Mouse (Mus musculus) adrenal gland, postnatal 25 days (tissue): ENCODE results near the gene Gm49318. TPM values are rescaled to one million over a fixed set of nuclear protein-coding genes. Genes with fewer than 3 reads are reported as not detected.

Experiments used
- DNase-seq: peaks from one replicate; pipeline ENCODE4 v3.0.0; 2021; ENCODE audit warnings: mixed read lengths
- total RNA-seq: library from RNA; stranded (reverse); gene quantifications from 2 replicates; pipeline ENCODE4 v1.2.3, GENCODE M21; 2021

The Gm49318 gene
- total RNA-seq, 1 experiment from 2014 or later, result not detected

DNA sequence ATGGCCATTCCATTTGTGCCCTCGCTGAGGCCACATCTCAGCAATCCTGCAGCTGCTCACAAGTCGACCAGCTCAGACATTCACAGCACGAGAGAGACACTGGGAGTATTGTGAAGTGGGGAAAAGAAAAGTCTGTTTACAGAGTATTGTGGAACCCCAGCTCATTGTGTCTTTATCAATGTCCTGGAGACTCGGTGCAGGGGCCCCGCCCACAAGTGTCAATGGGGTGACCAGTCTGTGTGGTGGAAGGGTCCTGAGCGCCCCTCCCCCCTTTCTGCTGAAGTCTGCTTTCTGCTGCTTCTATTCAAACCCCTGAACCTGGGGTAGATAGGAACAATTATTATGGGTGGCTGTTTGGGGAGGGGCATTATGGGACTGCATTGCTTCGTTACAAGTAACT, 42.6 kb downstream of the Gm49318 start:
- DNase-seq, result no peak

DNA sequence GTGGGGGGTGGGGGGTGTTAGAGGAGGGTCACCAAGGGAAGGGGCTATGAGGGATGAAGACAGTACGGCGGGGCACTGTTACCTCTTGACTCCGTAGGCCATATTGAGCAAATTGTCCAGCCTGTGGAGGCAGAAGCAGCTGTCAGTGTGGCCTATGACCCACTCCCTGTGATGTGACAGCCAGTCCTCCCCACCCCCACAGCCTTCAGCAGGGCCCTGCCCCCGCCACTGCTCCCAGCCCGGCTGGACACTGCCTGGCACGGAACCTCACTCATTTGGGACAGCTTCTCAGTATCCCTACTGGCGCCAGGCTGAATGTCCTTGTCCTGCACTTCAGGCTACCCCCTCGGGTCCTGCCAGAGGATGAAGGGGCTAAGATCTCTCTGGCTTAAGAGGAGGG, 46.5 kb downstream of the Gm49318 start:
- DNase-seq, result no peak

DNA sequence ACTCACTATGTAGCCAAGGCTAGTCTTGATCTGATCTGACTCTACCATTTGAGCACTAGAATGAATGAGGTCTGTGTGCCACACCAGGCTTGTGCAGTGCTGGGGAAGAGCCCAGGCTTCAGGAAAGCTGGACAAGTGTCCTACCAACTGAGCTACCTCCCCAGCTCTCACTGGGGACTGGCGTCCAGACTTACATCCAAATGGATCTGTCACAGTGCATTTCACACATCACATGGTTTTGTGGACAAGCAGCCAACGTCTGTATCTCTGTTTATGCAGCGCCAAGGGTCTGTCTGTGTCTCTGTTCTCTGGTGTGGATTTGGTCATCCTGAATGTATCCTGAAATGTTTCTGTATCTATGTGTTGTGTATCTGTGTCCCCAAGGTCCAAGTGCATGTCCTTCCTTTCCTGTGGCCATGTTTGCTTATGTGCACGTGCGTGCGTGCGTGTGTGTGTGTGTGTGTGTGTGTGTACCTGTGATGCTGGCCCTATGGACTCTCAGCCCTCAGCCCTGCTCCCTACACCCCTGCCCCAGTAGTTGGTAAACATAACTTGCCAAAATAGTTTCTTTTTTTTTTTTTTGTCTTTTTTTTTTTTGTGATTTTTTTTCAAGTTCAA, 53.7 kb downstream of the Gm49318 start:
- DNase-seq, result no peak

DNA sequence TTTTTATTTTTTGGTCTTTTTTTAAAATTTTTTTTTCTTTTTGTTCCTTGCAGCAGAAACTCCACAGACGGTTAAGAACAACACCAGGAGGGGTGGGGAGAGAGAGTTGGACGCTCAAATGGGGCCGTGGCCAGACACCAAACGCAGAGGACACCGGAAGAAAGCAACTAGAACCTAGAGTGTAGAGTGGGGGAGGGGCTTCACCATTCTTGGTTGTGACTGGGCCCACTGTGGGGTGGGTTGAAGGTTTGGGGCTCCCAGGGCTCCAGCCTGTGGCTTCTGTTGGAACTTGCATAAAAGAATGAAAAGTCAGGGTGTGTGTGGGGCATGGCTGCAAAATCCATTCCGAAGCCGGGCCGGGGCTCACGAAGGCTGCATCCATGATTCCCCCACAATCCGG, 54.8 kb downstream of the Gm49318 start:
- DNase-seq, result no peak

DNA sequence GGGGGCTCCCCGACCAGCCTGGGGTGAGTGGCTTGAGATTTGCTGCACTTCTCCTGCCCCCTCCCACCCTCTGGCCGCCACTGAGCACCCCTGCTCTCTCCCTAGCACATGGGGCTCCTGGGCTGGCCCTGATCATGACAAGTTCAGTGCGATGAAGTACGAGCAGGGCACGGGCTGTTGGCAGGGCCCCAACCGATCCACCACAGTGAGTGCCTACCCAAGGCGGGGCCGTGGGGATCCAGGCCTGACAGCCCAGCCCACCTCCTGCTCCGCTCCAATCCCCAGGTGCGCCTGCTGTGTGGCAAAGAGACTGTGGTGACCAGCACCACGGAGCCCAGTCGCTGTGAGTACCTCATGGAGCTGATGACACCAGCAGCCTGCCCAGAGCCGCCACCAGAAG, 58.3 kb downstream of the Gm49318 start:
- no peak for DNase-seq

DNA sequence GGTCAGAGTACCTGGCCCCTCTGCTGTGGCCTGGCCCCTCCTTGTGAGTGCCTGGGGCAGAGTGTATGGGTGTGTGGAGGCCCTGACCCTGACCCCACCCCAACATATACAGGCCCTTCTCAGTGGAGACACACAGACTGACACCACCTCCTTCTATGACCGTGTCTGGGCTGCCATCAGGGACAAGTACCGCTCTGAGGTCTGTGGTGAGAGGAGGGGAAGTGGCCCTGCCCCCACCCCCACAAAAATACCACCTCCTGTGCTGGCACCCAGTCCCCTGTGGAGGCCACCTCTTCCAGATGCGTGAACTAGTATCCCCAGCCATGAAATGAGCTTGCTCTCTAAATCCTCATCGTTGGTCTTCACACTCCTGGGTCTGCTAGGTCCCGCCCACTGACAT, 60.0 kb downstream of the Gm49318 start:
- no peak for DNase-seq

DNA sequence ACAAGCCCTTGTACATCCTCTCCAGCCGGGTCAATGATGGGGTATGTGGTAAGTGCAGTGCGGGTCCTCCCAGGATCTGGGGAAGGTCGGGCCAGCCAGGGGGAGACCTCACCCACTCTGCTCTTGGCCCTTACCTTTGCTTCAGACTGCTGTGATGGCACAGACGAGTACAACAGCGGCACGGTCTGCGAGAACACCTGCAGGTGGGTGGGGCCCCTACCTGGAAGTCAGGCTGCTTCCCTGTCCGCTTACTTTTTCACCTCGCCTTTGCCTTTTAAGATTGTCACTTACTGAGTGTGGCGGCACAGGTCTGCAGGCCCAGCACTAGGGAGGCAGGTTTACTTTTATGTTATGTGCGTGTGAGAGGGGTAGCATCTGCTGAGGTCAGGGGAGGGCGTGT, 66.5 kb downstream of the Gm49318 start:
- DNase-seq, result no peak

DNA sequence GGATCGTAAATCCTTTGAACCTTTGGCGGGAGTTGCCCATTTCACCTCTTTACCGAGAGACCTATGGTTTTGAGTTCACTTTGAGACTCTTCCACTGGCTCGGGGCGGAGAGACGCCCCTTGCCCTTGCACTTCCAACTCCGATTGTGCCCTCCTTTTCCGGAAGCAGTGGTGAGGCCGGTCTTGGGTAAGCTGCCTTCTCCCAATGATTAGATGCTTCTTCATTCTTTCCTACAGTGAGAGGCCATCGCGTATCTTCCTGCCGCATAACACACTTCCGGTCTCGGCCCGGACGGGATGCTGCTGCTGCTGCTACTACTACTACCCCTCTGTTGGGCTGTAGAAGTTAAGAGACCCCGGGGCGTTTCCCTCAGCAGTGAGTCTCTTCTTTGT, 67.9 kb downstream of the Gm49318 start:
- peak; percentile 20 for DNase-seq

DNA sequence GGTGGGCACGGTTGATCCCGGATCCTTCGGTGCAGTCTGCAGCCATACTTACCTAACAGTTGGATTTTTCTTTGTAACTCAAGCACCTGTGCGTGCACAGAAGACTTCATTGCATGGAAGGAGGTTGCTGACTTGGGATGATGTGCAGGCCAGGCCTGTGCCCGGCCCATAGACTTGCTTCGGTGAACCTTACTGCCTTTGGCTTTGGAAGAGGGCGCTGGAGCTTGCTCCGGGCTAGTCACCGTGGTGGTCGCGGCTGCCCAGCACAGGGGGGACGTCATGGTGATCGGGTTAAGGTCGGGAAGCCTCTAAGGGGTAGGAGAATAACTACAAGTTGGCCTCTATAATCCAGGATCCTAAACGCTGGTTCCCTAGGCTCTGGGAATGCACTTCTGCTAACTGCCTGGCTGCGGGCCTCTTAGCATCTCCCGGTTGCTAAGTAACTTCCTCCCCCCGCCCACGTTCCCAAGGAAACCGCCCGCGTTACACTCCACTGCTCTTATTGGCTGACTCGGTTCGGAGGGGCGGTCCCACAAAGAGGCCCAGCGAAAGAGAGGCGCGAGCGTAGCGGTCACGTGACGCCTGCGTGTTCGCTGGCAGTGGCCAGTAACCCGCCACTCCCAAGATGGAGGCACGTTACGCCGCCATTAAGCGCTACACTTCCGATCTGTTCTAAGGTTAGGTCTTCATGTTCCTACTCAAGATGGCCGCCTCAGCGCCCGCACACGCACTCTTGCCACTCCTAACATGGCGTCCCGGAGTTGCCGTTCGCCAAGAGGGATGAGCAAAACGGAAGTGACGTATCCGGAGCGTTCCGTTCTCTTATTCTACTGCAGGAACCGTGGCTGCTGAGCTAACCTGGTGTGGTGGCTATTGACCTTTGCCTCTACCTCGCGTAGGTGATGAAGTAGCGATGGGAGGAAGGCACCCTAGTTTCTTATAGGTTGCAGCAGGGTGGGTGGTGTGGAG, 68.6 kb downstream of the Gm49318 start, which contains the start of the genes Ccdc151 and Prkcsh:
Gene Ccdc151, minus strand, starts transcription at position 441 of the 969 bp plus-strand sequence.
Gene Prkcsh, plus strand, starts transcription at position 613 of the 969 bp plus-strand sequence.
- peak; percentile 98 for DNase-seq

DNA sequence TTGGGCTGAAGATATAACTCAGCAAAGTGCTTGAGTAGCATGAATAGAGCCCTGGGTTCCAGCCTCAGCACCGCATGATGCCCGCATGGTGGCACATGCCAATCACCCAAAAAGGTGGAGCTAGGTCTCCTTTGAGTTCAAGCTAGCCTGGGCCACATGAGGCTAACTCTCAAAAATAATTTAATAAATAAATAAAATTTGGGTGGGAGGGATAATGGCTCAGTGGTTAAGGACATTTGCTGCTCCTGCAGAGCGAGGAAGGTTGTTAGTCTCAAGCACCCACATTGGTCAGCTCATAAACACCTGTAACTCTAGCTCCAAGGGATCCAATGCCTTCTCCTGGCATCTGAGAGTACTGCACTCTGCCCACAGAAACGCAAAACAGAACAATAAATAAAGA, 69.4 kb downstream of the Gm49318 start:
- no peak for DNase-seq

DNA sequence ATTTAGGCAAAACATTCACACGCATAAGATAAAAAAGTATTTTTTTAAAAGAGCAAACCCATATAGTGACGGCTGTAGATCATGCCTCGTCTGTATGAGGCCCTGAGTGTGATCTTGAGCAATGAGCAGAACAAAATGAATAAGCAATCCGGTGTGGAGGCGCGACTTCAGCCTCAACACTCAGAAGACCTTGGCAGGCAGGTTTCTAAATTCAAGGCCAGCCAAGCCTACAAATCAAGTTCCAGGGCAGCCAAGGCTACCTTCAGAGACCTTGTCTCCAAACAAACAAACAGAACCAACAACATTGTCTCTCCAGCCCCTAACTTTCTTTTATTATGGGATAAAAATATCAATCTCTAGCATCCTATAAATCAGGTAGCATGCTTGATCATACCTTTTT, 70.8 kb downstream of the Gm49318 start:
- DNase-seq, result no peak

DNA sequence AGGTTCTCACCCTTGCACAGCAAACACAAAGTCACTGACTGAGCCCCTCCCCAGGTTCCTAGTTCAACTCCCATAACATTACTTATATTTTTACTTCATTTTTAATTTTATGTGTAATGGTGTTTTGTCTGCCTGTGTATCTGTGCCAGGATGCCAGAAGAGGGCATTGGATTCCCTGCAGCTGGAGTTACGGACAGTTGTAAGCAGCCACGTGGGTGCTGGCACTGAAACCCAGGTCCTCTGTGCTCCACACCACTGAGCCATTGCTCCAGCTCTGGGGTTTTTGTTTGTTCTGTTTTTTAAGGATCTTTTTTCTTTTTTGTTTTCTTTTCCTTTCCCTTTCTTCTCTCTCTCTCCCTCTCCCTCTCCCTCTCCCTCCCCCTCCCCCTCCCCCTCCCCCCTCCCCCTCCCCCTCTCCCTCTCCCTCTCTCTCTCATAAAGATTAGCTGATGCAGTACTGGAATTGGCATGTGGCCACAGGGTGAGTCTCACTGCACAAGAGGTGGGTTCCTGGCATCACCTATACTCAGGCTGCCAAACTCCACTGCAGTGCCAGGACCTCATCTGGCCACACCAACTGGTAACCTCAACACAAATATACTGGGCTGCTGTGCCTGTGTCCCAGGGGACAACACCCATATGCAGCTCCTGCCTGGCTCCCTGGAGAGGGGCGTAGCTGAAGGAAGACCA, 74.7 kb downstream of the Gm49318 start:
- no peak for DNase-seq

DNA sequence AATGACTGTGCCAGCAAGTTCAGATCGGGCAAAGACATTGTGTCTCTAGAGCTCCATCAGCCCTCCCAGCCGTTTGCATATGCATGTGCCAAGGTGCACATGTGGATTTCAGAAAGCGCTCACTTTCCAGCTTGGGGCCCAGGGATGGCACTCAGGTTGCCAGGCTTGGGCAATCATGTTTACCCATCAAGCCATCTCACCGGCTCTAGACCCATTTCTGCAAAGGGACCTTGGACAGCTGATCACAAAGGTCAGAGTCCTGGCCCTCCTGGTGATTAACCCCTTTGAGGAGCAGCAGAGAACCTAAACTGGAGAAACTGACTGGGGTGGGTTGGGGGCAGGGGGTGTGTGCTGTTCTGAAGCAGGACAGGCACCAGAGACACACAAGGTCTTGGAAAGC, 78.8 kb downstream of the Gm49318 start:
- no peak for DNase-seq

DNA sequence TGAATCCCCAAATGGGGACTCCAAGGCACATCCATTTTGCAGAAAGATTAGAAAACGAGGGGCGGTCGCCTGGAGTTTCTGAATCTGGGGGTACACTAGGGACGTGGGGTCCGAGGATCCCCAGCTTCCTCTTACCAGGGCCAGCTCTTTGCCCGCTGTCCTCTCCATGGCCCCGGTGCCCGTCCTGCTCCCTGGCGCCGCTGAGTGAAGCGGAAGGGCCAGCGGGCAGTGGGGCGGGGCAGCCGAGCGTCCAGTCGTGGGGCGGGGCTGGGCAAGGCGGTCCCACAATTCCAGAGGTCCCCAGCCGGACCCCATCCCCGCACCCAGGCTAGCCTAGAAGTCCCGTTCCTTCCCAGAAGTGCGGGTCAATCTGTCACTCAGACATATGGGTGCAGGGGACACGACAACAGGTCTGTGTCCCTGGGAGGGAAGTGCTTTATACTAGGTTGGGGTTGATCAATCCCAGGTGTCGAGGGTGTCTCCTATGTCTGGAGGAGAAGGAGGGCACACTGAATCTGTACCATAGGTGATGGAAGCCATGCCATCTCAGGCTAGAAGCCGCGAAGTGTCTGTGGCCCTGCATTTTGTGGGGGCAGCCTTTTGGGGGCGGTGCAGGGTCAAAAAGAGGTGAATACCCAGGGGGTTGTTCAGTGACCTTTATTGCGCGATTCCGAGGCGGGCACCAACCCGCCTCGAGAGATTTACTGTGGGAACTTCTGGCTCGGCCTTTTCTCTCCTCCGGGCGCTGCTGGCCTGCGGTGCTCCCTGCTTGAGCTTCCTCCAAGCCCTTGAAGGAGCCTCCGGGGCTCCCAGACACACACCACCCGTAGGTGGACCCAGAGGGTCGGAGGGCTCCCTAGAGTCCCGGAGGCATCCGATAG, 81.6 kb downstream of the Gm49318 start, which contains the start of gene Rgl3:
Gene Rgl3, minus strand, starts transcription at position 217 of the 881 bp plus-strand sequence.
- DNase-seq, result peak; percentile 85

DNA sequence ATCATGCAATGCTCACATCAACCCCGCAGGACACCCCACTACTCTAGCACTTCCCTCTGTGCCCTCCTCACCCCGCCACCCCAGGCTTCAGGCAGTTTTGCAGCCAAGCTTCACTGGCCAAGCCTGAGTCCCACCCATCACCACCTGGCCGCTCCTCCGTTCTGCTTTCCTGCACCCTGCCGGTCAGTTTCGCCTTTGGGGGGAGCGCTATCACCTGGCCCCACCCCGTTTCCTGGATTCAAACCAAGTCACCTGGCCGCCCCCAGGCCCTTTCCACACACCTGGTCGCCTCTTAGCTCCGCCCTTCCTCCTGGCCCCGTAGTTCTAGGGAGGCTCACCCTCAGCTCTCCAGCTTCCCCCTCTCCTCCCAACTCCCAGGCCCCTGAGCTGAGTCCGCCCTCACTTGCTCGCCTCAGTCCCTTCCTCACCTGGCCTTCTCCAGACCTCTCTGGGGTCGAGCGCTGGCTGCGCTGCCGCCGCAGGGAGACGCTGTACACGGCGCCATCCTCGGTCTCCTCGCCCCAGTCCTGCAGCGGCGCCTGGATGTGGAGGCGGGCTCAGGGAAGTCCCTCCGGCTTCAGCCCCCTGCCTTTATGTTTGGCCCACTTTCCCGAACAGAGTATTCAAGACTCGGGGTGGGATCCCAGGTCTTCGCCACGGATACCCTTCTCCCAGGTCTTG, 82.5 kb downstream of the Gm49318 start:
- DNase-seq, result peak; percentile 28

DNA sequence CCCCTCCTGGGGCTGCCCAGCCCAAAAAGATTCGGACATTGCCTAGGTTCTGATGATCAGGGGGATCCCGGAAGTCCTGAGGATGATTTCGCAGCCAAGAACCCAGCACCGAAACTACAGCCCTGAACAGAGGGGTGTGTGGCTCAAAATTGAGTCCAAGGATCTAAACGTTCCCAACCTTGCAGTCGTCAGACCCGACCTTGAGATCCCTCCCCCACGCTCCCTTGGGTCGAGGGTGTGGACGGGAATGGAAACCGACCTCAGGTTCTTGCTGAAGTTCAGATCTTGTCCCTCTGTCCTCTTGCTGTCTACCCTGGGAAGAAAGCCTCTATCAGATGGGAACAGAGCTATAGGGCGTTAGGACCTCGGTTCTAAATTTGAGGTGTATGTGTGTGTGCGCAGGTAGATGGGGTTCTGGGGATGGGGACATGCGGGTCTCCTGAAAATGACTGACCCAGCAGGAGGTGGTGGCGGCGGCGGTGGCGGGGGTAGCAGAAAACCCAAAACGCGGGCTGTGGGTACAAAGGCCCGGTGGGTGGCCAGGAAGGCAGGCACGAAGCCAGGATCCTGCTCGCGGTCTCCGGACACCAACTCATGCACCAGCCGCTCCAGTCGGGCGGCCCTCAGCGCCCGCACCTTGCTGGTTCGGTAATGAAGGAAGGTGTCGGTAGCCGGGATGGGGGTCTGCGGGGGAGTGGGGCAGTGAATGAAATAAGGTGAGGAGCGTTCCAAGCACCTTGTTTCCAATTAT, 83.3 kb downstream of the Gm49318 start:
- peak; percentile 30 for DNase-seq
